Mouse (Mus musculus) midbrain, embryonic 13.5 days (tissue): ENCODE measurements around the gene Trub1. TPM values are rescaled to one million over a fixed set of nuclear protein-coding genes. Genes with fewer than 3 reads are reported as not detected.

Experiments used
- ATAC-seq: fragments of 200-750 bp; cut with Nextera tagmentation; 2 replicates; pipeline ENCODE4 v1.8.0; 2017; ENCODE audit warnings: mild to moderate bottlenecking, moderate TSS enrichment, moderate library complexity
- H3K27ac ChIP-seq: fragments of 300-500 bp; sonication (generic); 2 replicates; pipeline ENCODE4 v1.5.1; 2015; ENCODE audit warnings: inconsistent platforms, mild to moderate bottlenecking, moderate library complexity
- H3K27me3 ChIP-seq: fragments of 300-500 bp; sonication (generic); 2 replicates; pipeline ENCODE4 v1.6.1; 2015; ENCODE audit warnings: mild to moderate bottlenecking, inconsistent platforms
- H3K36me3 ChIP-seq: fragments of 300-500 bp; sonication (generic); 2 replicates; pipeline ENCODE4 v1.6.1; 2015; ENCODE audit warnings: mild to moderate bottlenecking, inconsistent platforms
- H3K4me1 ChIP-seq: fragments of 300-500 bp; sonication (generic); replicated peaks from 2 replicates; pipeline ENCODE4 v1.6.1; 2015; ENCODE audit warnings: inconsistent platforms
- H3K4me2 ChIP-seq: fragments of 300-500 bp; sonication (generic); replicated peaks from 2 replicates; pipeline ENCODE4 v1.6.1; 2015; ENCODE audit warnings: moderate library complexity, mild to moderate bottlenecking, inconsistent platforms
- H3K4me3 ChIP-seq: fragments of 300-500 bp; sonication (generic); replicated peaks from 2 replicates; pipeline ENCODE4 v1.5.1; 2015; ENCODE audit warnings: mild to moderate bottlenecking, inconsistent platforms
- H3K9ac ChIP-seq: fragments of 300-500 bp; sonication (generic); replicated peaks from 2 replicates; pipeline ENCODE4 v1.6.1; 2015; ENCODE audit warnings: mild to moderate bottlenecking, inconsistent platforms
- H3K9me3 ChIP-seq: fragments of 300-500 bp; sonication (generic); 2 replicates; pipeline ENCODE4 v1.6.1; 2016; ENCODE audit warnings: mild to moderate bottlenecking, inconsistent platforms
- WGBS: fragments of 180-500 bp; shearing (Covaris S2); methylation state at CpG from one replicate; pipeline ENCODE4 v1.1.7; 2015; 5-methylcytosine and 5-hydroxymethylcytosine counted together
- polyA plus RNA-seq: library from polyadenylated mRNA; unstranded; fragments of >200 nt; fragmentation: Nextera tagmentation; extraction: Ambion mirVana; gene quantifications from 2 replicates; pipeline ENCODE4 v1.2.1, GENCODE M21; 2015

Gene Trub1
- 14.2 and 15.1 TPM in 2 replicates for polyA plus RNA-seq

DNA sequence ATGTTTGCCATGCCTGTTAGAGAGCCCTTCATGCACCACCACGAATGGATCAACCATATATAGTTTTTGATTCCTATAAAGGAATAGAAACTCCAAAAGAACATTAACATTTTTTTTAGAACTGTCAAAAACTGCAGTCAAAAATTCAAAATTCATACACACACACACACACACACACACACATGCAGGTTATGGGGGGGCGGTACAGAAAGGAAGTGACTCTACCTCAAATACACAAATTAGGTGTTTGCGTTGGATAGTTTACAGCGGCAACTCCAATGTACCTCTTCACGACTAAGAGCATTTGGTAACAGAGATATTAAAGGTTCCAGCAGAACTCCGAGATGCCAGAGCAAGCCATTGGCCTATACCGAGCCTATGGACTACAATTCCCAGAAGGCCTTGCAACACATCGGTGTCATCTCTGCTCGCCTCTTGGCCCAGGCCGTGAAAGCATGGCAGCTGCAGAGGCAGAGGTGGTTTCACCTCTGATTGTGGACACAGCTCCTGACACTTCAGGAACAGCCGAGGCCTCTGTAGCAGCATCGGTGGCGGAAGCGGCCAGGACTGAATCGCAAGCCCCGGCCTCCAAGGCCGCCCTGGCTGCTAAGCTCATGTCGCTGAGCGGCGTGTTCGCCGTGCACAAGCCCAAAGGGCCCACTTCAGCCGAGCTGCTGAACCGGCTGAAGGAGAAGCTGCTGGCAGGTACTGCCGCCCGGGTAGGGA lies at the start of gene Trub1:
Trub1 (plus strand) TSS at position 421 of the 726 bp plus-strand sequence.
- Histone ChIP-seq H3K9me3 (no peaks in the 10 kb centered on the region), H3K4me2 (peak within 1 kb of the TSS; percentile 65), H3K9ac (peak within 1 kb of the TSS; percentile 72), H3K4me3 (peak within 1 kb of the TSS; percentile 63), H3K27me3 (no peaks in the 10 kb centered on the region), H3K4me1 (peaks cover 15% of the 10 kb centered on the region), H3K36me3 (no peaks in the 10 kb centered on the region), H3K27ac (peak within 1 kb of the TSS; percentile 61; the same call in 1 of the 2 replicates)
- WGBS: 5% methylated on average over 26 of the region's 26 CpGs
- peak; percentile 99 for ATAC-seq

GRCm38 (mm10) chr19:57403700-57404501 lies 48.8 kb upstream of the Trub1 start:
- no peak overlapping the region for H3K9ac ChIP-seq
- peak overlapping the region; percentile 35 for H3K4me2 ChIP-seq
- no peaks in the 10 kb centered on the region for H3K9me3 ChIP-seq
- no peak overlapping the region for H3K4me3 ChIP-seq
- 12% methylated on average over 24 of the region's 24 CpGs for WGBS
- ATAC-seq: peak; percentile 51; the same call in 1 of the 2 replicates
- H3K4me1 ChIP-seq: peaks cover 22% of the 10 kb centered on the region
- no peaks in the 10 kb centered on the region for H3K36me3 ChIP-seq
- no peak overlapping the region for H3K27ac ChIP-seq
- H3K27me3 ChIP-seq: no peaks in the 10 kb centered on the region

DNA sequence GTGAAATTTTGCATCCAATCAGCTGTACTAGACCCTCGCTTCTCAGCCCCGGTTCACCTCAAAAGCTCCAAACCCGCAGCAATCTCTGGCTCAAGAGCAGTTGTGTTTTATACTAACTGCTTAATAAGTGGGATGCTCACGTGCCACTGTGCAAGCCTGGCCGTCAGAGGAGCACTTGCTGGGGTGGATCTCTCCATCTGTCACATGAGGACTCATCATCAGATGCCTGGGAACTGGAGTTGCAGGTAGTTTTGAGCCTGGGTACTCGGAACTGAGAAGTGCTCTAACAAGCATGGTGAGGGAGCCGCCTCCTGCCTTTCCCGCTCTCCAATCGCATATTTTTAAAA lies 48.2 kb upstream of the Trub1 start:
- no peak overlapping the region for H3K9ac ChIP-seq
- no peaks in the 10 kb centered on the region for H3K9me3 ChIP-seq
- H3K4me2 ChIP-seq: peak overlapping the region; percentile 35
- no peaks in the 10 kb centered on the region for H3K36me3 ChIP-seq
- H3K4me3 ChIP-seq: no peak overlapping the region
- peaks cover 22% of the 10 kb centered on the region for H3K4me1 ChIP-seq
- H3K27me3 ChIP-seq: no peaks in the 10 kb centered on the region
- H3K27ac ChIP-seq: no peak overlapping the region
- 9% methylated on average over 9 of the region's 9 CpGs for WGBS
- ATAC-seq: 0 out of 2 replicates have a peak, but pooled peaks have one; percentile 31

DNA sequence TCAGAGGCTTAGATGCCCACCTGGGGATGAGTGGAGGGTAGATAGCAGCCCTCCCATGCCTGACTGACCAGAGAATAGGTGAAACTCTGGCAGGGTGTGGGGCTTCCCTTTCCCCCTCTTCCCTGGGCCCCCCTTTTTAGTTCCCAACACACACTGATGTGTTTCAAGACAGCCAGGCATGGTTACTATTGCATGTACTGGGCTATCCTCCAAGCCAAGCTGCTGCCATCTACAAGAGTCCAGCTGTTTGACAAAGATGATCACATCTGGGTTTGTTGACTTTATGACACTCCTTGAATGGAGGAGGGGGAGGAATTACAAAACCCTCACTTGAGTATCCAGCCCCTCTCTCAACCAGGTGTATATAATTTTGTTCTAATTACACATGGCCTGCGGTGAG lies 44.8 kb upstream of the Trub1 start:
- Histone ChIP-seq H3K27me3 (no peaks in the 10 kb centered on the region), H3K4me3 (no peak overlapping the region), H3K27ac (no peak overlapping the region), H3K4me2 (no peak overlapping the region), H3K36me3 (no peaks in the 10 kb centered on the region), H3K4me1 (peaks cover 22% of the 10 kb centered on the region), H3K9ac (no peak overlapping the region), H3K9me3 (no peaks in the 10 kb centered on the region)
- WGBS: 100% methylated on average over 1 of the region's 1 CpGs
- ATAC-seq: no peak

GRCm38 (mm10) chr19:57411375-57412196 lies 41.1 kb upstream of the Trub1 start:
- Histone ChIP-seq H3K4me2 (peak overlapping the region; percentile 34), H3K9me3 (no peaks in the 10 kb centered on the region), H3K27ac (peak overlapping the region; percentile 42; the same call in 1 of the 2 replicates), H3K36me3 (no peaks in the 10 kb centered on the region), H3K9ac (no peak overlapping the region), H3K4me1 (peaks cover 13% of the 10 kb centered on the region), H3K27me3 (no peaks in the 10 kb centered on the region), H3K4me3 (no peak overlapping the region)
- WGBS: 46% methylated on average over 29 of the region's 29 CpGs
- peak; percentile 69; the same call in 1 of the 2 replicates for ATAC-seq

DNA sequence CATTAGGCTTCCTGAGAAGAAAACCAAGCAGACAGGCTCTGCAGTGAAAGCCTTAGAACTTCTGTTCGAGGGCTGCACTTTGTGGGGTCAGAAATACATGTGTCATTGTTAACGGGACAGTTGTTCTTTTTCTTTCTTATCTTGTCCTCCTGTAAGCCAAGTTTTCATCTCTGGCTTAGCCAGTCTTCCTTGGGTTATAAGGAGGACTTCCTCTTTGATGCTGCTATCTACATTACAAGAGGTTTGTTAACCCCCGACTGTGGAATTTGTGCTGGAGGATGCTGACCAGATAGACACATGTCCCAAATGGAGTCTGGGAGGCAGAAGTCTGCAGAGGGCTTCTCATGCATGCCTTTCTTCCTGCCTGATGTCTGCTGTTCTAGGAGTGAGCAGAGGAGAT lies 39.5 kb upstream of the Trub1 start:
- Histone ChIP-seq H3K27me3 (no peaks in the 10 kb centered on the region), H3K4me3 (no peak overlapping the region), H3K4me2 (no peak overlapping the region), H3K27ac (no peak overlapping the region), H3K9ac (no peak overlapping the region), H3K4me1 (peaks cover 18% of the 10 kb centered on the region), H3K36me3 (no peaks in the 10 kb centered on the region), H3K9me3 (no peaks in the 10 kb centered on the region)
- 79% methylated on average over 3 of the region's 3 CpGs for WGBS
- ATAC-seq: no peak

DNA sequence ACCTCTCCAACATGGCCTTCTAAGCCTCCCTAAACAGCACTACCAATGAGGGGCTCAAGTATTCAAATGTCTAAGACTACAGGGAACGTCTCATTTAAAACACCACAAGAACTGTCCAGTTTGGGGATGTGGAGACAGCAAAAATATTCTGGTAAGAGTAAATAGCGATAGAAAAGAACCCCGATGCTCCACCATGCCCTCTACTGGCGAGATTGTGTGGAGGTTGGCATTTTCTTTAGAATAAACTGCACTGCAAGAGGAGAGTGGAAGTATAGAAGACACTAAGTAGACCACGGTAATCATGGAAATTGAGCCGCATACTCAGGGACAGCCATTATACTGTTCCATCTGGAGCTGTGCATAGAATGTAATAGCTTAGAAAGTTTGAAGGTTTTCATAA lies 38.8 kb upstream of the Trub1 start:
- no peaks in the 10 kb centered on the region for H3K9me3 ChIP-seq
- 90% methylated on average over 6 of the region's 6 CpGs for WGBS
- no peak for ATAC-seq

GRCm38 (mm10) chr19:57415031-57415807 lies 37.5 kb upstream of the Trub1 start:
- no peak overlapping the region for H3K9ac ChIP-seq
- H3K4me3 ChIP-seq: no peak overlapping the region
- H3K27ac ChIP-seq: no peak overlapping the region
- ATAC-seq: no peak
- H3K4me2 ChIP-seq: no peak overlapping the region
- H3K9me3 ChIP-seq: no peaks in the 10 kb centered on the region
- no peaks in the 10 kb centered on the region for H3K27me3 ChIP-seq
- H3K36me3 ChIP-seq: no peaks in the 10 kb centered on the region
- WGBS: 95% methylated on average over 8 of the region's 8 CpGs
- peaks cover 30% of the 10 kb centered on the region for H3K4me1 ChIP-seq

More for the DNA sequence above, 38.8 kb upstream of the Trub1 start:
- Histone ChIP-seq H3K27ac (no peak overlapping the region), H3K4me3 (no peak overlapping the region), H3K9ac (no peak overlapping the region), H3K27me3 (no peaks in the 10 kb centered on the region), H3K36me3 (no peaks in the 10 kb centered on the region), H3K4me2 (no peak overlapping the region), H3K4me1 (peaks cover 25% of the 10 kb centered on the region)

GRCm38 (mm10) chr19:57417800-57418580 lies 34.7 kb upstream of the Trub1 start:
- no peaks in the 10 kb centered on the region for H3K36me3 ChIP-seq
- peaks cover 23% of the 10 kb centered on the region for H3K4me1 ChIP-seq
- H3K27ac ChIP-seq: no peak overlapping the region
- no peaks in the 10 kb centered on the region for H3K27me3 ChIP-seq
- 18% methylated on average over 17 of the region's 17 CpGs for WGBS
- no peak overlapping the region for H3K4me3 ChIP-seq
- H3K4me2 ChIP-seq: 0 out of 2 replicates have a peak overlapping the region, but pooled peaks have one; percentile 20
- no peaks in the 10 kb centered on the region for H3K9me3 ChIP-seq
- H3K9ac ChIP-seq: no peak overlapping the region
- 0 out of 2 replicates have a peak, but pooled peaks have one; percentile 17 for ATAC-seq

- Histone ChIP-seq H3K4me1 (peaks cover 16% of the 10 kb centered on the region), H3K4me2 (no peak overlapping the region), H3K9me3 (no peaks in the 10 kb centered on the region), H3K36me3 (no peaks in the 10 kb centered on the region), H3K27ac (peak overlapping the region; percentile 45; the same call in 1 of the 2 replicates), H3K27me3 (no peaks in the 10 kb centered on the region), H3K9ac (no peak overlapping the region), H3K4me3 (no peak overlapping the region)
- 67% methylated on average over 3 of the region's 3 CpGs for WGBS
- ATAC-seq: no peak
Observed at GRCm38 (mm10) chr19:57423402-57423801, 29.3 kb upstream of the Trub1 start.
